Mouse (Mus musculus): ENCODE measurements around the gene Cend1. TPM values are rescaled to one million over a fixed set of nuclear protein-coding genes. Genes with fewer than 3 reads are reported as not detected.
A peak's percentile ranks its signal among the peaks of the same experiment; 100 is the strongest.

Cend1 gene
- polyA plus RNA-seq, 1 experiment = not detected

DNA sequence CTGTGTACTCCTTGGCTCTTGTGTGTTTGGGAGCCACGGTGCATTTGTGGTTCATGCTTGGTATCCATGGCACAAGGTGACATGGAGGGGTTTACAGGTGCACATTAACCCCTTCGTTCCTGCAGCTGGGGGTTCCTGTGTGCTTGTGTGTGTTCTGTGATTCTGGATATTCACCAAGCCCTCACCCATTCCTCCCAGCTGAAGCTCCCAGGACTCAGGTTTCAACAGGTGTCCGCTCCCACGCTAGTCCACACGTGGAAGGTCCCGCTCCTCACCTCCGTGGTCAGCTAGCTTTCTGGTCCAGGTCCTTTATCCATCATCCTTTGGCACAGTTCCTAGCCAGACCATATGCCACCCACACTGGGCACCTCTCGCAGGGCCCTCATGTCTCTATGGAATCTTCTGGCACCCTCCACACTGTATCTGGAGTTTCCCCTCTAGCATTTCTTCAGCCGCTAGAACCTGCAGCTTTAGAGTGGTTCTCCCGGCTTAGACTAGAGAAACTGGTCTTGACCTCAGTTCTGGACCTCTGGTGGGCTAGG, 37.4 kb upstream of the Cend1 start:
- Histone ChIP-seq H3K9me3 (ENCODE audit: control insufficient read depth, low read length) (peaks cover 13% of the 10 kb centered on the region; the same call in 1 of the 2 replicates), H3K4me1 (ENCODE audit: control insufficient read depth) (peaks cover 59% of the 10 kb centered on the region), H3K27me3 (ENCODE audit: control insufficient read depth) (peaks cover 52% of the 10 kb centered on the region), H3K36me3 (ENCODE audit: control insufficient read depth) (peaks cover 31% of the 10 kb centered on the region), H3K4me3 (replicated peaks) (peak overlapping the region; percentile 69)
- TF ChIP-seq TAL1 (IDR thresholded peaks at IDR 0.05; ENCODE audit: low read length) (no peak), GATA1 (IDR thresholded peaks at IDR 0.05; ENCODE audit: low read length) (no peak)

DNA sequence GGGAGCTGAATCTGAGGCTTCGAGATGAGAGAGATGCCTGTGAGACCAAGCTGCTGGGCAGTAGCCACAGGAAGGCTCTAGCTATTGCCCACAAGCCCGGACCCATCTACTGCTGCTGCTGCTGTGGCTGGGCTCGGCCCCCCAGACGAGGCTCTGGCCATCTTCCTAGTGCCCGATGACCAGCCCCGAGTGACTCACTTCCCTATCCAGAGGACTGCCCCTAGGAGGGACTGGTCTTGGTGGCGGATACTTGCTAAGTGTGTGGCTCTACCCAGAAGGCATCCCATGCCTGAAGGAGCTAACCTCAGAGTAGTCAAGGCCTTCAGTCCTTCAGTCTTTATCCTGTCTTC, 36.7 kb upstream of the Cend1 start:
- Histone ChIP-seq H3K4me3 (replicated peaks) (no peak overlapping the region), H3K9me3 (ENCODE audit: control insufficient read depth, low read length) (peaks cover 16% of the 10 kb centered on the region; the same call in 1 of the 2 replicates), H3K36me3 (ENCODE audit: control insufficient read depth) (peaks cover 25% of the 10 kb centered on the region), H3K27me3 (ENCODE audit: control insufficient read depth) (peaks cover 59% of the 10 kb centered on the region), H3K4me1 (ENCODE audit: control insufficient read depth) (peaks cover 57% of the 10 kb centered on the region)
- no peak for TF ChIP-seq TAL1 (IDR thresholded peaks at IDR 0.05; ENCODE audit: low read length)

DNA sequence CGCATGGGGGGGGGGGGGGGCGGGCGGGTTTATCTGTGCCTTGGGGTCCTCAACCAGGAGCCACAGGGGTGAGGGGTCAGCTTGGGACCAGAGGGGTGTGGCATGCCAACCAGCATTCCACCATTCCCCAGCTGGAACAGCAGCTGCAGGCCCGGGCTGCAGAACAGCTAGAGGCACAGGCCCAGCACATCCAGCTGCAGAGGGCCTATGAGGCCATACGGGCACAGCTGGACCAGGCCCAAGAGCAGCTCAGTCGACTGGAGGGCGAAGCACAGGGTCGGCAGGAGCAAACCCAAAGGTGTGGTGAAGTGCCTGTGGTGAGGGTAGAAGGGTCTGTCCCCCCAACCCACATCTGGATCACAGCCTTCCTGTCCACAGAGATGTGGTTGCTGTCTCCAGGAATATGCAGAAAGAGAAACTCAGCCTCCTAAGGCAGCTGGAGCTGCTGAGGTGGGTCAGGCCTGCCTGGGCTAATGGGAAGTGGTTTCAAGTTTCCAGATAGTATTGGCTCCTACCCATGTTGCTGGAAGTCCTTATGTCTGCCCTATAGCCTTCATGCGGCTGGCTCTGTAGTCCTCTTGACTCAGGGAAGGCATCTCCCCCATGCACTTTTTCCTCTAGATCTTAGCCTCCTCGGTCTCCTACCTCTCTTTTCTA, 36.2 kb upstream of the Cend1 start:
- H3K27me3 ChIP-seq (ENCODE audit: control insufficient read depth) = peaks cover 64% of the 10 kb centered on the region
- H3K4me3 ChIP-seq (replicated peaks) = no peak overlapping the region
- no peak for TF ChIP-seq TAL1 (IDR thresholded peaks at IDR 0.05; ENCODE audit: low read length)
- no peak for TF ChIP-seq GATA1 (IDR thresholded peaks at IDR 0.05; ENCODE audit: low read length)
- peaks cover 56% of the 10 kb centered on the region for H3K4me1 ChIP-seq (ENCODE audit: control insufficient read depth)
- peaks cover 20% of the 10 kb centered on the region for H3K36me3 ChIP-seq (ENCODE audit: control insufficient read depth)
- H3K9me3 ChIP-seq (ENCODE audit: control insufficient read depth, low read length) = peaks cover 16% of the 10 kb centered on the region; the same call in 1 of the 2 replicates

DNA sequence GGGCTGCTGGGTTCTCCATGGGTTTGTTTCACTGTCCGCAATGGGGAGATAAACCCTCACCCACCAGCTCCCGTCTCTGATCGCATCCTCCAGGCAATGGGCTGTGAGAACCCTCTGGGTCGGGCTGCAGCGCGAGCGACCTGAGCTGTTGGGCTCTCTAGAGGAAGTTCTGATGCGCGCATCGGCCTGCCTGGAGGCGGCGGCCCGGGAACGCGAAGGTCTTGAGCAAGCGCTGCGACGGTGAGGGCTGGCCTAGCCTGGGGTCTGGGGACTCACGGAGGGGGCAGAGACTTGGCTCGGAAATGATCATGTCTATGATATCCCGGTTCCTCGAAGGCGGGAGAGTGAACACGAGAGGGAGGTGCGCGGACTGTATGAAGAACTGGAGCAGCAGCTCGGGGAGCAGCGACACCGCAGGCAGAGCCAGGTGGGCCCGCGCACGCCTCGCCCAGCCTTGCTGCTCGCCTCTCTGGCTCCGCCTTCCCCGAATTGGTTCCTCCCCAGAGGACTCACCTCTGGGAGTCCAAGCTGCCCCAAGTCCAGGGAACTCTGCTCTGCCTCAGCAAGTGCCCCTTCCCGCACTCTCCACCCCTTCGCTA, 35.4 kb upstream of the Cend1 start:
- TF ChIP-seq TAL1 (IDR thresholded peaks at IDR 0.05; ENCODE audit: low read length) (no peak), GATA1 (IDR thresholded peaks at IDR 0.05; ENCODE audit: low read length) (no peak)
- H3K4me1 ChIP-seq (ENCODE audit: control insufficient read depth) = peaks cover 48% of the 10 kb centered on the region
- peaks cover 16% of the 10 kb centered on the region; the same call in 1 of the 2 replicates for H3K9me3 ChIP-seq (ENCODE audit: control insufficient read depth, low read length)
- H3K27me3 ChIP-seq (ENCODE audit: control insufficient read depth) = peaks cover 72% of the 10 kb centered on the region
- H3K36me3 ChIP-seq (ENCODE audit: control insufficient read depth) = peaks cover 12% of the 10 kb centered on the region
- no peak overlapping the region for H3K4me3 ChIP-seq (replicated peaks)

DNA sequence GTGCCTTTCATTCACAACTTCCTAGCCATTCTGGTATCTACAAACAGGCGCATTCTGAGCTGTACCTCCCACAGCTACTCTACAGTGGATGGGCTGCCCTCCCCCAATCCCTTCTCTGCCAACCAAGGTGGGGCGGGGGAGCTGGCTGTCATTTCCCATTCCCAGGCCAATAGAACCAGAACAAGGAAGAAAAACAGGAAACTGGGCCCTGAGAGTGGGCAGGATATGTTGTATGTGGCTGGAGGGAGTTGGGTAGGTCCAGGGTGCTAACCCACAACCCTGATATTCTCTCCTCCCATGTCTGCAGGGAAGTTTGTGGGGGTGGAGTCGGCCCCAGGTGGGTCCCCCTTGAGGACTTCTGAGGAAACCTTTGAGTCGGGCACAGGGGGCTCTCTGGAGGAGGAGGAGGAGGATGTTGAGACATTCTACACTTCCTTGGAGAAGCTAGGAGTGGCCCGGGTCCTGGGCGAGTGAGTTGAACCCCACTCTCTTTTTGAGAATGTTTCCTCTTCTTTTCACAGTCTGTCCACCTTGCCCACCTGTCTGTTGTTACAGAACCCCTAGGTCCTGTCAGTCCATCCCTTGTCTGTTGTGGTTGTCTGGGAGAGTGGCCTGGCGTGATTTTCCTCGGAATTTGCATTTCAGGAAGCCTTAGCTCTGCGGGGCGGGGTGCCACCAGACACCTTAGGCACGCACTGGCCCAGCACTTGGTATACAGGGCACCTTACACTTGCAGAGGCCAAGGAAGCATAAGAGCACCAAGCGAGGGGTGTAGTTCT, 34.7 kb upstream of the Cend1 start:
- TF ChIP-seq GATA1 (IDR thresholded peaks at IDR 0.05; ENCODE audit: low read length) = no peak
- Histone ChIP-seq H3K4me1 (ENCODE audit: control insufficient read depth) (peaks cover 41% of the 10 kb centered on the region), H3K9me3 (ENCODE audit: control insufficient read depth, low read length) (peaks cover 16% of the 10 kb centered on the region; the same call in 1 of the 2 replicates), H3K4me3 (replicated peaks) (no peak overlapping the region), H3K36me3 (ENCODE audit: control insufficient read depth) (peaks cover 12% of the 10 kb centered on the region), H3K27me3 (ENCODE audit: control insufficient read depth) (peaks cover 79% of the 10 kb centered on the region)

DNA sequence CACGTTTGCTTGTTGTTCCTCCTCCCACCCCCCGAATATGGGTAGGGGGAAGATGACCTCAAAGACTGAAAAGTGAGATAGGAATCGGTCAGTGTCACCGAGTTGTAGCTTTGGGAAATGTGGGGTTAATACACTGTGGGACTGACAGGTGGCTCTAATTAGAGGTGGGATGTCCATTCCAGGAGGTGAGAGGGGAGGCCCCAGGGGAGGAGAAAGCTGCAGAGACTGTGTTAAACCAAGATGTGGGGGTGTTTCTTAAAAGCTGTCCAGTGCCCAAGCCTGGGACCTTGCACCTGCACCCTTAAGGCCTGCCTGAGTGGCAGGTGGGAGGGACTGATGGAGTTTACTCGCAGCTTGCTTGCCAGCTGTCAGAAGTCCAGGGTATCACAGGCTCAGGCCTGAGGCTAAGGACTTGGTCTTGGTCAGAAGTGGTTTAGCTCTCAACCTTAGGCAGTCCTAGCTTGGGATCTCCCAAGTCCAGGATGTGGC, 33.1 kb upstream of the Cend1 start:
- Histone ChIP-seq H3K4me1 (ENCODE audit: control insufficient read depth) (peaks cover 31% of the 10 kb centered on the region), H3K36me3 (ENCODE audit: control insufficient read depth) (peaks cover 15% of the 10 kb centered on the region), H3K9me3 (ENCODE audit: control insufficient read depth, low read length) (peaks cover 16% of the 10 kb centered on the region; the same call in 1 of the 2 replicates), H3K4me3 (replicated peaks) (no peak overlapping the region), H3K27me3 (ENCODE audit: control insufficient read depth) (peaks cover 79% of the 10 kb centered on the region)
- TF ChIP-seq TAL1 (IDR thresholded peaks at IDR 0.05; ENCODE audit: low read length) (no peak), GATA1 (IDR thresholded peaks at IDR 0.05; ENCODE audit: low read length) (no peak)

DNA sequence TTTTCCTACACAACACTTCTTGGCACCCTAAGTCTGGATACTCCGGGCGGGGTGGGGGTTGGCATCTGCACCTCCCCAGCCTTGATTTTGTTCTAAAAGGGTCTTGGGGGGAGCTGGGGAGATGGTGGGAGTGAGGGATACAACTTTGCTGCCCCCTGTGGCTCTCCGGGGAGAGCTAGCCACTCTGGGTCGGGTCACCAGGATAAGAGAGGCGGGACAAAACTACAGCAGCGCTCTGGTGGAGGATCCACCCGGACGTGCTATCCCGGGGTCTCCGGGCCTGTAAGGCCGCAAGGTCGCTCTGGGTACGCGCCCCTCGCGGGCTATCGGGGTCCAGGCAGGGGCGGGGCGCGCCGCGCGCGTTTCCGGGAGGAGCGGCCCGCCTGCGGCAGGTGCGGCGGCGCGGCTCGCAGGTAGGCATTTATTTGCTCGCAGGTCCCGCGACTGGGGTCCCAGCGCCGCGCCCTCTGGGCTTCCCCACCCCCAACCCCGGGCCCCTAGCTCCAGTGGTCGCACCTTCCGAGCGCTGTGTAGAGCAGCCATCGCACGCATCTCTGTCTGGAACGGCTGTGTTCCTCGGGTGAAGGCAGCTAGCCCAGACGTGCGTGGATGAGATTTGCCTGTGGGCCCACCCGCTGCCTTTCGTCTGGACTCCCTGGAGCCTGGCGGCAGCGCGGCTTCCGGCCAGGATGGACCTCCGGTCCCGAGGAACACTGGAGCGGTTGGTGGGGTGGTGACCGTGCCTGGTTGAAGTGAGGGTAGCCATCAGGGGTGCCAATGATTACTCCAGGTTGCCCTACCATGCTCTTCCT, 32.4 kb upstream of the Cend1 start:
- H3K27me3 ChIP-seq (ENCODE audit: control insufficient read depth) = peaks cover 77% of the 10 kb centered on the region
- peaks cover 16% of the 10 kb centered on the region for H3K36me3 ChIP-seq (ENCODE audit: control insufficient read depth)
- peaks cover 28% of the 10 kb centered on the region for H3K4me1 ChIP-seq (ENCODE audit: control insufficient read depth)
- peaks cover 16% of the 10 kb centered on the region; the same call in 1 of the 2 replicates for H3K9me3 ChIP-seq (ENCODE audit: control insufficient read depth, low read length)
- no peak for TF ChIP-seq TAL1 (IDR thresholded peaks at IDR 0.05; ENCODE audit: low read length)
- no peak for TF ChIP-seq GATA1 (IDR thresholded peaks at IDR 0.05; ENCODE audit: low read length)
- H3K4me3 ChIP-seq (replicated peaks) = peak overlapping the region; percentile 5

DNA sequence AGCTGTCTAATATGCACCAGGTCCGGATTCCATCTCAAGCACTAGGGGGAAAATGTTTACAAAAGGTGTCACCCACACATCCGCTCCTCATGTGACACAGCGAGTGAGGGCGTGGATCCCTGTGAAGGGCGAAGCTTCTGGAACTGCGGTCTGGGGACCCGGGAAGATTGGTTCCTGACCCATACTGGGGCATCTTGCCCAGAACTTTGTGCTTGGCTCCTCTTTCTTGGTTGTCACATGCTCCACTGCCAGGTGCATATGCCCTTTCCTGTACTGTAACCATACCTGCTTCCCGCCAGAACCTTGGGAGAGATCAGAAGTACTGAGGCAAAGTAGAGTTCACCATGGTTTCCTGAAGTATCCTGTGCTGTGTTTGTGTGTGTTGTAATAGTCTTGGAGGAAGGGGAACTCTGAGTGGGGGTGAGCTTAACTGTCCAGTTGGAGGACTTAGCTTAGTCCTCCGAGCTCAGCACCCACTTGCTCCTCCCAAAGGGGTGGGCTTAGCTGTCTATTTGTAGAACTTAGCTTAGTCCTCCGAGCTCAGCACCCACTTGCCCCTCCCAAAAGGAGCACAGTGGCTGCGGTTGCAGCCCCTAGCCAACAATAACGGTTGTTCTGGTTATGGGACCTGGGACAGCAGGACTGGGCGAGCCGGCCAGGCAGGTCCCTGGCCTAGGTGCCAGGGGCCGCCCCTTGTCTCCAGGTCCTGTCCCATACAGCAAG, 31.3 kb upstream of the Cend1 start, which contains the start of gene Cracr2b:
Gene Cracr2b, plus strand, starts transcription at position 704 of the 723 bp plus-strand sequence.
- Histone ChIP-seq H3K36me3 (ENCODE audit: control insufficient read depth) (peaks cover 16% of the 10 kb centered on the region), H3K27me3 (ENCODE audit: control insufficient read depth) (peaks cover 65% of the 10 kb centered on the region), H3K4me3 (replicated peaks) (peak within 1 kb of the TSS; percentile 5), H3K4me1 (ENCODE audit: control insufficient read depth) (peaks cover 34% of the 10 kb centered on the region), H3K9me3 (ENCODE audit: control insufficient read depth, low read length) (peaks cover 16% of the 10 kb centered on the region; the same call in 1 of the 2 replicates)
- TF ChIP-seq TAL1 (IDR thresholded peaks at IDR 0.05; ENCODE audit: low read length) (no peak), GATA1 (IDR thresholded peaks at IDR 0.05; ENCODE audit: low read length) (no peak)
